8 mouse cellular contexts compared by ENCODE assay signal in the genomic region with DNA sequence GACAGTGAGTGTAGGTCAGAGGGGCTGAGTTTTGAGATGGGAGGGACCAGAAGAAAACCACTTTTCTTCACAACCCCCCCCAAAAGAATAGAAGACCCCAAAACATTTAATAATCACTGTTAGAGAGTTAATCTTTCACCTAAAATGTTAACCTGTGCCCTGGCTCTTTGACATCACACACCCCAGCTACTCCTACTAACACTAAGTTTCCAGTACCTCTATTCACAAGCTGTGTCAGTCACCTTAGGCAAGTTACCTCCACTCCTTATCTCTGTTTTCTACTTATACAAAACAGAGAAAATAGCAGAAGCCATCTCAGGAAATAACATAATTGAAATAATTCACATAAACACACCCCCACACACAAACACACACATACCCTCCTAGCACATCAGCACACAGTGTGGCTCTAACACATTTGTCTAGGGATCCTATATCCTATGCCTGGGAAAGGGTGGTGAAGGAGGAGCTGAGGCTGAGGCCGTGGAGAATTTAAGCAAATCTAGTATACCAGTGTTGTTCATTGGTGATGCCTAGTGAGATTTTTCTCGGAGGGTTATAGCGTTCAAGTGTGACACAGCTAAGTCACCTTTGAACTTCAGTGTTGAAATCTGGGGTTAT.
DNase-seq lines count a peak whose midpoint lies in the region; ATAC-seq and TF ChIP-seq lines count a peak whose summit lies in the region.

No protein-coding gene starts in this region.

- no peak; the same call in 1 of the 2 replicates for ATAC-seq in kidney, embryonic 15.5 days (replicated peaks; ENCODE audit: low FRiP score)
- ATAC-seq in intestine, embryonic 14.5 days (replicated peaks; ENCODE audit: low FRiP score, low TSS enrichment, low read depth) = no peak

- H3K27me3 ChIP-seq in kidney, embryonic 15.5 days = no peaks in the 10 kb centered on the region
- no peaks in the 10 kb centered on the region for H3K27me3 ChIP-seq in intestine, embryonic 14.5 days (replicated peaks; ENCODE audit: control insufficient read depth, insufficient read depth, low read length)
- no peaks in the 10 kb centered on the region for H3K27me3 ChIP-seq in myocyte (ENCODE audit: control insufficient read depth, insufficient read depth, insufficient read length)

- 65% methylated on average over 3 of the region's 3 CpGs for WGBS in kidney, embryonic 15.5 days
- WGBS in intestine, embryonic 14.5 days = 89% methylated on average over 3 of the region's 3 CpGs

- H3K9me3 ChIP-seq in kidney, embryonic 15.5 days (replicated peaks) = no peaks in the 10 kb centered on the region
- H3K9me3 ChIP-seq in intestine, embryonic 14.5 days (ENCODE audit: control insufficient read depth, low read length) = no peaks in the 10 kb centered on the region

- H3K4me1 ChIP-seq in kidney, embryonic 15.5 days = no peaks in the 10 kb centered on the region
- no peaks in the 10 kb centered on the region for H3K4me1 ChIP-seq in embryonic fibroblast, embryonic 13.5 days (ENCODE audit: control insufficient read depth, insufficient read depth, low read length)
- 0 out of 2 replicates have a peak, but pooled peaks cover 3% of the 10 kb centered on the region for H3K4me1 ChIP-seq in intestine, embryonic 14.5 days (replicated peaks; ENCODE audit: control insufficient read depth, insufficient read depth, low read length)

- peak overlapping the region; percentile 37 for H3K4me3 ChIP-seq in kidney, embryonic 15.5 days (replicated peaks)
- no peak overlapping the region for H3K4me3 ChIP-seq in embryonic fibroblast, embryonic 13.5 days (ENCODE audit: insufficient read depth, low read length)
- peak overlapping the region; percentile 33 for H3K4me3 ChIP-seq in intestine, embryonic 14.5 days (ENCODE audit: low read depth, low read length)
- H3K4me3 ChIP-seq in myocyte = no peak overlapping the region

- no peak for TF ChIP-seq CTCF in embryonic fibroblast, embryonic 13.5 days (IDR thresholded peaks at IDR 0.05; ENCODE audit: borderline replicate concordance, insufficient read depth, low read length)

- no peak for TF ChIP-seq POLR2A in embryonic fibroblast, embryonic 13.5 days (IDR thresholded peaks at IDR 0.05; ENCODE audit: low read depth, low read length)
- TF ChIP-seq POLR2A in myocyte (IDR thresholded peaks at IDR 0.05; ENCODE audit: insufficient read length, low read depth) = no peak

- no peaks in the 10 kb centered on the region for H3K79me2 ChIP-seq in myocyte (ENCODE audit: control insufficient read depth, insufficient read depth)

- no peak overlapping the region for H3K9ac ChIP-seq in kidney, embryonic 15.5 days
- H3K9ac ChIP-seq in intestine, embryonic 14.5 days (ENCODE audit: low read length) = peak overlapping the region; percentile 38; the same call in 1 of the 2 replicates

- no peak overlapping the region for H3ac ChIP-seq in myocyte (ENCODE audit: control insufficient read depth, insufficient read length)

- H3K4me2 ChIP-seq in kidney, embryonic 15.5 days = peak overlapping the region; percentile 61
- peak overlapping the region; percentile 57 for H3K4me2 ChIP-seq in intestine, embryonic 14.5 days (ENCODE audit: low read length)
- H3K4me2 ChIP-seq in myocyte (ENCODE audit: low read depth) = peak overlapping the region; percentile 76

- H3K36me3 ChIP-seq in kidney, embryonic 15.5 days = no peaks in the 10 kb centered on the region
- H3K36me3 ChIP-seq in intestine, embryonic 14.5 days (ENCODE audit: control insufficient read depth, insufficient read depth, low read length) = no peaks in the 10 kb centered on the region
- no peaks in the 10 kb centered on the region for H3K36me3 ChIP-seq in myocyte (ENCODE audit: control insufficient read depth, insufficient read depth)

- no peak for DNase-seq in kidney, postnatal 14 days
- DNase-seq in intestine, embryonic 14.5 days (ENCODE audit: low spot score) = no peak
- no peak for DNase-seq in left cerebral cortex, adult 8-10 months (ENCODE audit: low spot score in 2 of 2)
- no peak for DNase-seq in spleen, adult 12 weeks (ENCODE audit: low spot score)
- DNase-seq in gastrocnemius, adult 18-20 months (ENCODE audit: low spot score) = no peak

- H3K27ac ChIP-seq in kidney, embryonic 15.5 days = no peak overlapping the region
- peak overlapping the region; percentile 24 for H3K27ac ChIP-seq in embryonic fibroblast, embryonic 13.5 days (ENCODE audit: insufficient read depth, low read length)
- H3K27ac ChIP-seq in intestine, embryonic 14.5 days (ENCODE audit: low read depth) = no peak overlapping the region

TF ChIP-seq in myocyte, 11 proteins besides CTCF, POLR2A, EP300 and RAD21:
- TF ChIP-seq E2F4 (IDR thresholded peaks at IDR 0.05; ENCODE audit: insufficient read depth) (no peak), POLR2AphosphoS2 (IDR thresholded peaks at IDR 0.05; ENCODE audit: insufficient read length, low read depth) (no peak), TCF12 (IDR thresholded peaks at IDR 0.05; ENCODE audit: insufficient read depth, poor library complexity, severe bottlenecking) (no peak), MAX (IDR thresholded peaks at IDR 0.05; ENCODE audit: low read depth) (no peak), MYOG (IDR thresholded peaks at IDR 0.05; ENCODE audit: control insufficient read depth in 1 of 3, insufficient read depth in 1 of 3, insufficient read length in 2 of 3, low read depth in 2 of 3) (no peak), MYOD1 (IDR thresholded peaks at IDR 0.05; ENCODE audit: control insufficient read depth in 1 of 3, insufficient read length in 2 of 3, low read depth in 2 of 3) (no peak)
TF ChIP-seq in myocyte: peak in this region for 0.

Comparison
In these comparisons a context has a peak if more than half of its experiments do, and no peak if none do; other contexts are left out.
1. H3K4me3 ChIP-seq: peak in kidney, embryonic 15.5 days (single experiment) and intestine, embryonic 14.5 days (single experiment); none in embryonic fibroblast, embryonic 13.5 days (single experiment) and myocyte (single experiment).
2. Peak in every context shown above with its lines, with median percentiles within 50 percentile points of each other: H3K4me2 ChIP-seq.